Mouse (Mus musculus) liver, embryonic 13.5 days (tissue): ENCODE measurements around the gene Hspa2. TPM values are rescaled to one million over a fixed set of nuclear protein-coding genes. Genes with fewer than 3 reads are reported as not detected.

ENCODE experiments used
- ATAC-seq: fragments of 200-750 bp; cut with Nextera tagmentation; 2 replicates; pipeline ENCODE4 v1.8.0; 2017; ENCODE audit warnings: low read depth, mild to moderate bottlenecking, moderate number of reproducible peaks, moderate library complexity
- DNase-seq: peaks from one replicate; pipeline ENCODE4 v3.0.0; 2022
- H3K27ac ChIP-seq: fragments of 300-500 bp; sonication (generic); 2 replicates; pipeline ENCODE4 v1.5.1; 2015; ENCODE audit warnings: moderate library complexity, mild to moderate bottlenecking, inconsistent platforms
- H3K27me3 ChIP-seq: fragments of 300-500 bp; sonication (generic); 2 replicates; pipeline ENCODE4 v1.6.1; 2015; ENCODE audit warnings: mild to moderate bottlenecking, inconsistent platforms
- H3K36me3 ChIP-seq: fragments of 300-500 bp; sonication (generic); 2 replicates; pipeline ENCODE4 v1.6.1; 2015; ENCODE audit warnings: mild to moderate bottlenecking, inconsistent platforms
- H3K4me1 ChIP-seq: fragments of 300-500 bp; sonication (generic); replicated peaks from 2 replicates; pipeline ENCODE4 v1.6.1; 2015; ENCODE audit warnings: inconsistent platforms
- H3K4me2 ChIP-seq: fragments of 300-500 bp; sonication (generic); 2 replicates; pipeline ENCODE4 v1.6.1; 2015; ENCODE audit warnings: inconsistent platforms, mild to moderate bottlenecking, moderate library complexity
- H3K4me3 ChIP-seq: fragments of 300-500 bp; sonication (generic); replicated peaks from 2 replicates; pipeline ENCODE4 v1.5.1; 2015; ENCODE audit warnings: mild to moderate bottlenecking, inconsistent platforms
- H3K9ac ChIP-seq: fragments of 300-500 bp; sonication (generic); 2 replicates; pipeline ENCODE4 v1.6.1; 2015; ENCODE audit warnings: mild to moderate bottlenecking, inconsistent platforms
- H3K9me3 ChIP-seq: fragments of 300-500 bp; sonication (generic); replicated peaks from 2 replicates; pipeline ENCODE4 v1.6.1; 2016; ENCODE audit warnings: inconsistent platforms
- WGBS: fragments of 180-500 bp; shearing (Covaris S2); methylation state at CpG from one replicate; pipeline ENCODE4 v1.1.7; 2015; ENCODE audit not compliant: insufficient replicate concordance; 5-methylcytosine and 5-hydroxymethylcytosine counted together
- polyA plus RNA-seq: library from polyadenylated mRNA; unstranded; fragments of >200 nt; fragmentation: Nextera tagmentation; extraction: Ambion mirVana; gene quantifications from 2 replicates; pipeline ENCODE4 v1.2.1, GENCODE M21; 2015

Hspa2 gene
- polyA plus RNA-seq, 1 experiment from 2014 or later, result 1.7 TPM

DNA sequence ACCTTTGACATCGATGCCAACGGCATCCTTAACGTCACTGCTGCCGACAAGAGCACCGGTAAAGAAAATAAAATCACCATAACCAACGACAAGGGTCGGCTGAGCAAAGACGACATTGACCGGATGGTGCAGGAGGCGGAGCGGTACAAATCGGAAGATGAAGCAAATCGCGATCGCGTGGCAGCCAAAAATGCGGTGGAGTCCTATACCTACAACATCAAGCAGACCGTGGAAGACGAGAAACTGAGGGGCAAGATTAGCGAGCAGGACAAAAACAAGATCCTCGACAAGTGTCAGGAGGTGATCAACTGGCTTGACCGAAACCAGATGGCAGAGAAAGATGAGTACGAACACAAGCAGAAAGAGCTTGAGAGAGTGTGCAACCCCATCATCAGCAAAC is 2.0 kb downstream of the Hspa2 start:
- Histone ChIP-seq H3K9ac (peak overlapping the region; percentile 26; the same call in 1 of the 2 replicates), H3K4me2 (peak overlapping the region; percentile 93), H3K27ac (no peak overlapping the region), H3K36me3 (no peaks in the 10 kb centered on the region), H3K27me3 (peaks cover 49% of the 10 kb centered on the region), H3K4me1 (peaks cover 35% of the 10 kb centered on the region), H3K4me3 (peak overlapping the region; percentile 75), H3K9me3 (no peaks in the 10 kb centered on the region)
- DNase-seq (no peak), ATAC-seq (no peak)
- WGBS, result 3% methylated on average over 23 of the region's 23 CpGs

DNA sequence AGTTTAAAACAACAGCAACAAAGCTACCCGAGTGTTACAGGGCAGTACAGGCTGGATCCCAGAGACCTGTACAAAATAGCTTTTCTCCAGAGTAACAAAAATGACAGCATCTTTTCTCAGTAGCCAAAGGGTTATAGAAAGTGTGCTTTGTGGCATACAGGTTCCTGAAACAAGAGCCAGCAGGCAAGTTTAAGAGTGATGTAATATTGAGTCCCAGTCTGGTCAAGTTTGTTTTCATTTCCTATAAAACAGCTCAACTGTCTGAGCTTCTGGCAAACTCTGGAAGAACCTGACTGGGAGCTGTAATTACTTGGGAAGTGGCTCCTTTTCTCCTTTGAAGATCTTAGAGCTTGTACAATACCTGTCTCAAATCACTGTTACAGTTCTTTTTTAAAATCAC is 3.2 kb downstream of the Hspa2 start:
- ATAC-seq, result no peak
- no peaks in the 10 kb centered on the region for H3K36me3 ChIP-seq
- H3K4me3 ChIP-seq, result no peak overlapping the region
- H3K27ac ChIP-seq, result no peak overlapping the region
- 44% methylated on average over 1 of the region's 1 CpGs for WGBS
- H3K4me1 ChIP-seq, result peaks cover 29% of the 10 kb centered on the region
- peaks cover 49% of the 10 kb centered on the region for H3K27me3 ChIP-seq
- H3K9me3 ChIP-seq, result no peaks in the 10 kb centered on the region
- DNase-seq, result no peak
- H3K4me2 ChIP-seq, result no peak overlapping the region
- no peak overlapping the region for H3K9ac ChIP-seq

DNA sequence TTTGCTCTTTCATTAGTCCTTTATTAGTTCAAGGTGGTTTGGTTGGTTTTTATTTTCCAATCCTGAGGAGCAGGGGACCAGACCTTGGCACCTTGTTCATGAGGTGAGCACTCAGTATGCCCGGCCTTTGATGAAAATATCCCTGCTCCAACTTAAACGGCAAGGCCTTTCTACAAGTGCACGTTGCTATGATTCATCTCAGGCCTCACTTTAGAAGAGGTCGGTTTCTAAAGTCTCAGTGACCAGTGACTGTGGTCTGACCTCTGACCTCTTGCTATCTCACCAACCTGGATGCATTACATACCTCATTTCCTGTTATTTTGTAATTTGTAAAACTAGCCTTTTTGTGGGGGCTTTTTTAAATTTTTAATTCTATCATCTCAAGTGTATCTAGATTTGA is 5.2 kb downstream of the Hspa2 start:
- Histone ChIP-seq H3K36me3 (no peaks in the 10 kb centered on the region), H3K4me3 (no peak overlapping the region), H3K9ac (no peak overlapping the region), H3K4me2 (no peak overlapping the region), H3K27me3 (peaks cover 47% of the 10 kb centered on the region), H3K27ac (no peak overlapping the region), H3K9me3 (no peaks in the 10 kb centered on the region), H3K4me1 (peaks cover 17% of the 10 kb centered on the region)
- ATAC-seq (no peak), DNase-seq (no peak)
- 55% methylated on average over 4 of the region's 4 CpGs for WGBS

DNA sequence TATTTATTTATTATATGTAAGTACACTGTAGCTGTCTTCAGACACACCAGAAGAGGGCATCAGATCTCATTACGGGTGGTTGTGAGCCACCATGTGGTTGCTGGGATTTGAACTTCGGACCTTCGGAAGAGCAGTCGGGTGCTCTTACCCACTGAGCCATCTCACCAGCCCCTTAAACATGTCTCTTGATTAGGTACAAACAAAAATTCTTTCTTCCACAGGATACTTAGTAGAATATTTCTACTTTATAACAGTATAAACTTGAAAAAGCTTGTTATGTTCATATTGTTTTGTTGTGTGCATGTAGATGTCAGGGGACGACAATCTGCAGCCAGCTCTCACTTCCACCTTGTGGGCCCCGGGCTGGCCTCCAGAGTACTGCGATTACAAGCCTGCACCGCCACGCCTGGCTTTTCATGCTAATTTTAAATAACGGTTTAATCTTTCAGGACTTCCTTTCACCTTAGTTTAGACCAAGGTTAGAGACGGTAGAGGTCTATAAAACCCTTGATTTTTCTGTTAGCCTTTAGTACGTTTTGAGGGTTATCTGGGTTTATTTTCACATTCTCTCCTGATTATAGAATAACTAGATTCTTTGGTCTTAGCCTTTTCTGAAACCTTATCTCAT is 11.5 kb downstream of the Hspa2 start:
- no peak for DNase-seq
- WGBS, result 55% methylated on average over 12 of the region's 12 CpGs
- no peaks in the 10 kb centered on the region for H3K36me3 ChIP-seq
- H3K9me3 ChIP-seq, result peaks cover 5% of the 10 kb centered on the region; the same call in 1 of the 2 replicates
- H3K27ac ChIP-seq, result no peak overlapping the region
- H3K4me2 ChIP-seq, result no peak overlapping the region
- H3K4me3 ChIP-seq, result no peak overlapping the region
- H3K4me1 ChIP-seq, result peaks cover 13% of the 10 kb centered on the region
- no peak for ATAC-seq
- H3K9ac ChIP-seq, result no peak overlapping the region
- peaks cover 30% of the 10 kb centered on the region for H3K27me3 ChIP-seq

DNA sequence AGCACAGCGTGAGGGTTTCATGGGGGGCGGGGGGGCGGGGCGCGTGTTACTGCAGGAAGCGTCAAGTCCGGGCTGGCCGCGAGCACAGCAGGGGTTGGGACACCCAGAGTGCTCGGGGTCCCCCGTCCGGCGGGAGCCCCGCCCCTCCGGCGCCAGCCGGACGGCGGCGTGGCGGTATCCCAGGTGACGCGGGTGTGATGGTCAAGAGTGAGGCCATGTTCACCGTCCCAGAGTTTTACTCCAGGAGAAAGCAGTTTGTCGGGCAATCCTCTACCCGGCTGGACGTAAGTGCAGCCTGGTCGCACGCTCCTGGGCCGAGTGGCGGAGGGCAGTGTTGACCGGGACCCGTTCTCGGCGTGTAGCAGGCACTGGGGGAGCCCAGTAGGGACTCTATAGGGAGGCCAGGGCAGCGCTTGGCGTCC is 13.5 kb downstream of the Hspa2 start, which contains the start of gene Ppp1r36:
Gene Ppp1r36, plus strand, starts transcription at position 106 of the 422 bp plus-strand sequence.
- Histone ChIP-seq H3K27me3 (peaks cover 30% of the 10 kb centered on the region), H3K4me2 (peak within 1 kb of the TSS; percentile 61), H3K4me3 (peak within 1 kb of the TSS; percentile 43), H3K4me1 (peaks cover 13% of the 10 kb centered on the region), H3K27ac (no peak within 1 kb of the TSS), H3K9ac (no peak within 1 kb of the TSS), H3K36me3 (no peaks in the 10 kb centered on the region), H3K9me3 (peaks cover 5% of the 10 kb centered on the region; the same call in 1 of the 2 replicates)
- ATAC-seq, result peak; percentile 50; the same call in 1 of the 2 replicates
- 5% methylated on average over 37 of the region's 37 CpGs for WGBS
- DNase-seq, result no peak

DNA sequence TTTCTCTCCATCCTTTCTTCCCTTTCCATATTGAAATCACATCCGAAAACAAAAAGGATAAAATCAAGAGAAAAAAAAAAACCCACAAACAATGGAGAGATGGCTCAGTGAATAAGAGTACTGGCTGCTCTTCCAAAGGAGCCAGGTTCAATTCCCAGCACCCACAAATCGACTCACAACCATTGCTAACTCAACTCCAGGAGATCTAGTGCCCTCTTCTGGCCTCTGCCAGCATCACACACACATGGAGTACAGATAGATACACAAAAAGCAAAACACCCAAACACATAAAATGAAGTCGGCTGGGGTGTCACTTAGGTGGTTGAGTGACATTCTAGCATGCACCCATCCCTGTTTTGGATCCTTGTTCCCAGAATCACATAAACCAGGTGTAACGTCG is 14.4 kb downstream of the Hspa2 start:
- Histone ChIP-seq H3K36me3 (no peaks in the 10 kb centered on the region), H3K27me3 (peaks cover 30% of the 10 kb centered on the region), H3K4me3 (no peak overlapping the region), H3K9ac (no peak overlapping the region), H3K4me2 (no peak overlapping the region), H3K9me3 (peaks cover 5% of the 10 kb centered on the region; the same call in 1 of the 2 replicates), H3K27ac (no peak overlapping the region), H3K4me1 (peaks cover 13% of the 10 kb centered on the region)
- WGBS, result 76% methylated on average over 5 of the region's 5 CpGs
- DNase-seq, result no peak
- ATAC-seq, result no peak

DNA sequence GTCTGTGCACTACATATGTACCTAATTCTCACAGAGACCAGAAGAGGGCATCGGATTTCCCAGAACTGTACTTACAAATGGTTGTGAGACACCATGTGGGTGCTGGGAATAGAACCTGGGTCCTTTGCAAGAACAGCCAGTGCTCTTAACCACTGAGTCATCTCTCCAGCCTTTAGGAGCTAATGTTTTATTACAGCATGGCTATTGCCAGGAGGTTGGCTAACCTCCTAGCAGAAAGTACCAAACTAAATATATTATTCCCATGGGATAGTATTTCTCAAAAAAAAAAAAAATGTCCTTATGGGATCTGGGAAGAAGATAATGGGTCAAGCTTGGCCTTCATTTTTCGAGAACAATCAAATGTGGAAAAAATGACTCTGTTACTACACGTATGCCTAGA is 21.3 kb downstream of the Hspa2 start:
- 73% methylated on average over 3 of the region's 3 CpGs for WGBS
- no peaks in the 10 kb centered on the region for H3K9me3 ChIP-seq
- H3K27ac ChIP-seq, result no peak overlapping the region
- no peak for ATAC-seq
- H3K36me3 ChIP-seq, result no peaks in the 10 kb centered on the region
- no peaks in the 10 kb centered on the region for H3K4me1 ChIP-seq
- no peak overlapping the region for H3K4me2 ChIP-seq
- no peak overlapping the region for H3K4me3 ChIP-seq
- H3K9ac ChIP-seq, result no peak overlapping the region
- 0 out of 2 replicates have a peak, but pooled peaks cover 10% of the 10 kb centered on the region for H3K27me3 ChIP-seq
- DNase-seq, result no peak

DNA sequence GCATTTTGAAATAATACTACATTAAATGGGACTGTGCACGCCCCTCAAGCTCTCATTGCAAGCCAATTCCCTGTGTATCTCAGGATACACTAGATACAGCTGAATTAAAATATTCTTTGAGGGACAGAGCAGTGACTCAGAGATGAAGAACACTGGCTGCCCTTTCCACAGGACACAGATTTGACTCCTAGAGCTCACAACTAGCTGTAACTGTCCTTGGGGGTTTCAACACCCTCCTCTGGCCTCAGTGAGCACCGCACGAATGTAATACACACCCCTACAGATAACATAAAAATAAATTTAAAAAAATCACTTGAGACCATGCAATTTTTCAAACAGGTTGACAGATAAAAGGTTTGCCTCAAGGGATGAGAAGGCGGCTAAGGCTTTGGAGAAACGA is 23.6 kb downstream of the Hspa2 start:
- Histone ChIP-seq H3K4me2 (no peak overlapping the region), H3K9me3 (no peaks in the 10 kb centered on the region), H3K27me3 (0 out of 2 replicates have a peak, but pooled peaks cover 15% of the 10 kb centered on the region), H3K36me3 (no peaks in the 10 kb centered on the region), H3K4me1 (no peaks in the 10 kb centered on the region), H3K4me3 (no peak overlapping the region), H3K9ac (no peak overlapping the region), H3K27ac (no peak overlapping the region)
- DNase-seq (no peak), ATAC-seq (no peak)
- 48% methylated on average over 5 of the region's 5 CpGs for WGBS

DNA sequence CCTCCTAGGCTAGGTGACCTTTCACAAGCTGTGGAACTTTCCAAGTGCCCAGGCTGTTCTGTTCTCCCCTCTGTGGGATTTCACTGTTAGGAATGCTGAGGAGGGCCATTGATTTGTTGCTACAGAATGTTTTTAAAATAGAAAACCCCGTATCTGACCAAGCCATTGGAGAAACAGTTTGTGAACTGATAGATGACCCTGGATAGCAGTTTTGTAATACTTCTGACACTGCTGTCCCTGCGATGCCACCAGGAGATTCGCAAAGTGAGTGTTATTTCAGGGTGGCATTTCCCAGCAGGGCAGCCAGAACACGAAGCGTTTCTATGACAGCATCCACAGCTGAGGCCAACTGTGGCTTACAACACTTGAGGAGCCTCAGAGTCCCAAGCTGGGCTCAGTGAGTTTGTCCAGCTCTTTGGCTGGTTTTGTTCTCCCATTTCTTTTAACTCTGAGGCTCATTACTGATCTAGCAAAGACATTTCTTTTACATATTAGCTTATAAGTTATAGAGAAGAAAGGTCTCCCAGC is 27.0 kb downstream of the Hspa2 start:
- 43% methylated on average over 5 of the region's 5 CpGs for WGBS
- no peak overlapping the region for H3K9ac ChIP-seq
- DNase-seq (no peak), ATAC-seq (no peak)
- H3K9me3 ChIP-seq, result no peaks in the 10 kb centered on the region
- H3K4me2 ChIP-seq, result no peak overlapping the region
- no peak overlapping the region for H3K27ac ChIP-seq
- no peak overlapping the region for H3K4me3 ChIP-seq
- H3K36me3 ChIP-seq, result no peaks in the 10 kb centered on the region
- peaks cover 10% of the 10 kb centered on the region for H3K4me1 ChIP-seq
- peaks cover 42% of the 10 kb centered on the region for H3K27me3 ChIP-seq

DNA sequence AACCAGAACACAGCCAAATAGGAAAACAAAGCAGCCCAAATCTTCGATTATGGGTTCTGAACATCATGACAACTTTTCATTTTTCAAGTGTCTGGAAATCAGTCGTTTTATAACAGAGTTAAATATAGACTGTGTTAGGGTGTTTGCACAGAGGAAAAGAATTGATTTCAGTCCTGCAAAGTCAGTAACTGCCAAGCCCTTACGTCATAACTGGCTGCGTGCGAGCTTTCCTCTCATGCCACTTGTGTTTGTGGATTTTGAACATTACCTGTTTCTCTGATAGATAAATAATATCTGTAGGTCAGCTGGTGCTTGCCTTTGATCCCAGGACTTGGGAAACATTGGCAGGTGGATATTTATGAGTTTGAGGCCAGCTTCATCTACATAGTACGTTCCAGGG is 27.5 kb downstream of the Hspa2 start:
- ATAC-seq (no peak), DNase-seq (no peak)
- no peak overlapping the region for H3K27ac ChIP-seq
- peaks cover 10% of the 10 kb centered on the region for H3K4me1 ChIP-seq
- H3K9me3 ChIP-seq, result no peaks in the 10 kb centered on the region
- H3K4me2 ChIP-seq, result no peak overlapping the region
- no peak overlapping the region for H3K9ac ChIP-seq
- no peaks in the 10 kb centered on the region for H3K36me3 ChIP-seq
- H3K4me3 ChIP-seq, result no peak overlapping the region
- peaks cover 46% of the 10 kb centered on the region for H3K27me3 ChIP-seq
- 57% methylated on average over 6 of the region's 6 CpGs for WGBS

DNA sequence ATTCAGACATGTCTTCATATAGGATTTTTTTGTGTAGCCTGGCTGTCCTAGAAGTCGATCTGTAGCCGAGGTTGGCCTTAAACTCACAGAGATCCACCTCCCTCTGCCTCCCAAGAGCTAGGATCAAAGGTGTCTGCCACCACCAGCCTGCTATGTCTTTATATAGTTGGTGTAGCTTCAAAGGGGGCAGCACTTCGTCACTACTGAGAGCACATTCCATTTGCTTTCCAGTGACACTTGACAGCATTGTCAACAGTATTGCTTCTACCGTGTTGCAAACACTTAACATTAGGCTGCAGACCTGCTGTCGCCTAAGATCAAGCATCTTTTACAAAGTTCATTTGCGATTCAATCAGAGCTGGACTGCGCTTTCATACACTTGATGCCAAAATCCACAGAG is 30.1 kb downstream of the Hspa2 start:
- H3K9me3 ChIP-seq, result no peaks in the 10 kb centered on the region
- H3K4me3 ChIP-seq, result no peak overlapping the region
- H3K27ac ChIP-seq, result no peak overlapping the region
- peaks cover 10% of the 10 kb centered on the region for H3K4me1 ChIP-seq
- H3K9ac ChIP-seq, result no peak overlapping the region
- no peak for ATAC-seq
- H3K27me3 ChIP-seq, result peaks cover 46% of the 10 kb centered on the region
- H3K4me2 ChIP-seq, result no peak overlapping the region
- 31% methylated on average over 7 of the region's 7 CpGs for WGBS
- DNase-seq, result no peak
- no peaks in the 10 kb centered on the region for H3K36me3 ChIP-seq

DNA sequence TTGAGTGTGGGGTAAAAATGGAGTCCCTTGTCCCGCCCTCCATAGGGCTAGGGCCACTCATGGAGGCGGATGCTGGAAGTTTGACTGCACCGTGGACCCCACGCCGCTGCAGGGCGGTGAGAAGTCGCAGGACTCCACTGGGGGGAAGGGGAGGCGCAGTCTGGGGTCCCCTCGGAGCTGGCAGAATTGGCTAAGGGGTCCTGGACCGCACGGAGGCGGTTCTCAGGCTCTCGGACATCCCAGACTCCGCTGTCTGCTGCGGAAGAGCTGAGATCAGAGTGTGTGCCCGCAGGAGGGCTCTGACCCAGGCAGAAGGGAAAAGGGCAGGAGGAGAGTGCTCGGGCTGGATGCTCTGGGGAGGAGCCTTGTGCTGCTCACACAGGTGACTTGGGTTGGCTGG is 31.1 kb downstream of the Hspa2 start:
- Histone ChIP-seq H3K9me3 (no peaks in the 10 kb centered on the region), H3K27me3 (peaks cover 46% of the 10 kb centered on the region), H3K4me3 (peak overlapping the region; percentile 36), H3K9ac (no peak overlapping the region), H3K4me2 (peak overlapping the region; percentile 52), H3K36me3 (no peaks in the 10 kb centered on the region), H3K27ac (no peak overlapping the region), H3K4me1 (peaks cover 10% of the 10 kb centered on the region)
- ATAC-seq (no peak), DNase-seq (no peak)
- 7% methylated on average over 17 of the region's 17 CpGs for WGBS
